Mouse (Mus musculus): Measurements from ENCODE around the gene Rpf1. TPM values are rescaled to one million over a fixed set of nuclear protein-coding genes. Genes with fewer than 3 reads are reported as not detected.
A peak's percentile ranks its signal among the peaks of the same experiment; 100 is the strongest.

Gene Rpf1
- 53.3 and 59.5 TPM in 2 replicates for polyA plus RNA-seq (2015; fragmentation: Nextera tagmentation; extraction: Ambion mirVana)

DNA sequence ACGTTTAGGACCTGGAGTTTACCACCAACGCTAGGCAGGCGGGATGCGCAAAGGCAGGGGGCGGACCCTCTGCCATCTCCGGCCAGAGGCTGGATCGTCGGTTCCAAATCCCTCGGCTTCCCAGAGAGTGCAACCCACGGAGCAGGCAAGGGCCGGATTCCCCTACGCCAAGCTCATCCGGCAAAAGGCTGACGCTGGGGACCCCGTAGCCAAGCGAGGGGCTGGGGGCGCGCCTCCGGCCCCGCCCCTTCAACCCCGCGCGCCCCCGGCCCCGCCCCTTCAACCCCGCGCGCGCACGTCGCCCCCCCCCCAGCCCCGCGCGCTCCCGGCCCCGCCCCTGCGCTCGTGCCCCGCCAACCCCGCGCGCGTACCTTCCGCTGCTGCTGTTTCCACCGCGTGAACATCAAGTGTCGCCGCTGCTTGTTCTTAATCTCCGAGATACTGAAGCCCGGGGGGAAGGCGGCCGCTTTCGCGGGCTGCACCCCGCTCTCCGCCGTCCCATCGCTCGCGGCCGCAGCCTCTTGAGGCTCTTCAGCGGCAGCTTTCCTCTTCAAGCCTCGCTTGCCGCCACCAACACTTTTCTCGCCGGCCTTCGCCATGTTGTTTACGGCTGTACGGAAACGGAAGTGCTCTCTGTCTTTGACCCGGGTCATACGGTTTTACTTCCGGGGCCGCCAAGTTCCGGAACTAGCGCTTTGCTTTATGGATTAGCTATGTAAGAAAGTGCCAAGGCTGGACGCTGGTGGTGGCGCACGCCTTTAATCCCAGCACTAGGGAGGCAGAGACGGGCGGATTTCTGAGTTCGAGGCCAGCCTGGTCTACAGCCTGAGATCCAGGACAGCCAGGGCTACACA is at the start of gene Rpf1:
TSS of gene Rpf1 (minus strand) at position 632 of the 854 bp plus-strand sequence.
- Histone ChIP-seq H3K36me3 (peaks cover 17% of the 10 kb centered on the region), H3K9ac (peak within 1 kb of the TSS; percentile 87), H3K27ac (peak within 1 kb of the TSS; percentile 99), H3K4me2 (peak within 1 kb of the TSS; percentile 71), H3K27me3 (no peaks in the 10 kb centered on the region), H3K4me3 (peak within 1 kb of the TSS; percentile 81), H3K9me3 (no peaks in the 10 kb centered on the region), H3K4me1 (peaks cover 7% of the 10 kb centered on the region; the same call in 1 of the 2 replicates)
- WGBS: under 1% methylated on average over 59 of the region's 82 CpGs
- ATAC-seq (ENCODE audit: insufficient number of reproducible peaks, insufficient read depth, low FRiP score, low TSS enrichment, low read depth): peak; percentile 89

DNA sequence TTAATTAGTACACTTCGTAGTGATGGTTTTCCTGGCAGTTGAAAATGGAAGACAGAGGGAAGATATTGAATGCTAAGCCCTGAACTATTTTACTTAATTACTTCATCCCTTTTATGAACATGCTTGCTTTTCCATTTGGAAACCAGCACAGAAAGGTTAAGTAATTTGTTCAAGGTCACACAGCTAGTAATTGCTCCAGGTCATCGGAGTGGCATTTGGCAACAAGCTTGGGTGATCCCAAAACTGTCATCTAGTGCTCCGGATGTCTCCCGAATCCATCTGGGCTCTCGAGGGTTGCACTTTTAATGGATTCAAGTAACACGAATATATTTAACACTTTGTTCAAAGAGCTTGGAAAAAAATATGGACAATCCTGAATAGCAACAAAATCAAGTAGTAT is 49.7 kb upstream of the Rpf1 start:
- Histone ChIP-seq H3K9ac (no peak overlapping the region), H3K4me1 (no peaks in the 10 kb centered on the region), H3K4me2 (no peak overlapping the region), H3K27me3 (no peaks in the 10 kb centered on the region), H3K9me3 (no peaks in the 10 kb centered on the region), H3K27ac (no peak overlapping the region), H3K4me3 (no peak overlapping the region), H3K36me3 (no peaks in the 10 kb centered on the region)
- ATAC-seq (ENCODE audit: insufficient number of reproducible peaks, insufficient read depth, low FRiP score, low TSS enrichment, low read depth): no peak
- 85% methylated on average over 6 of the region's 6 CpGs for WGBS

DNA sequence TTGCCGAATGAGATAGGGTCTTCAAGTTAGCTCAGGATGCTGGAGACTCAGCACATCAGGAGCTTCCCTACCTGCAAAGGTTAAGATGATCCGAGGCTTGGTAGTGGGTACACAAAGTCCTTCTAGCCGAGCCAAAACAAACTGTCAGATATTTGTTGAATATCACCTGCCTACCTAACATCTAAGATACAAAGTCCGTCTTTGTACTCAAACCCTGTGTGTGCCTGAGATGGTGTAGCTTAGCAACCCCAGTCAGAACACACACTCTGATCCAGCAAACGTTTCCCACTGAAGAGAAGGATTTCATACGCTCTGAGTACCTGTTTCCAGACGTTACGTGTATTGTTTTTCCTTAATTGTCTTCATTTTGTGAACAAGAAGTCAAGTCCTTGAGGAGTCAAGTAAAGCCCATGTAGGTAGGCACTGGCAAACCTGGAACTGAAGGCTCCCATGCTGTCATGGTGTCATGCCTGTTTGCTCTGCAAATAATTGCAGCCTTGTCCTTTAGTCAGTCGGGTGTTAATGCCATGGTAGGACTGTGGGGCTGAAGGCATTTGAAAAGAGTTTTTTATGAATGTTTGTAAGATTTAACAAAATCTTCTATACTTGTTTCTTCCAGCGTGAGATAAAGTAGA is 49.0 kb upstream of the Rpf1 start, which contains the start of gene Uox:
TSS of gene Uox (plus strand) at position 279 of the 635 bp plus-strand sequence.
- Histone ChIP-seq H3K9ac (no peak within 1 kb of the TSS), H3K27ac (no peak within 1 kb of the TSS), H3K4me2 (no peak within 1 kb of the TSS), H3K9me3 (no peaks in the 10 kb centered on the region), H3K27me3 (no peaks in the 10 kb centered on the region), H3K36me3 (no peaks in the 10 kb centered on the region), H3K4me3 (no peak within 1 kb of the TSS), H3K4me1 (no peaks in the 10 kb centered on the region)
- ATAC-seq (ENCODE audit: insufficient number of reproducible peaks, insufficient read depth, low FRiP score, low TSS enrichment, low read depth): no peak
- WGBS: 83% methylated on average over 10 of the region's 10 CpGs

DNA sequence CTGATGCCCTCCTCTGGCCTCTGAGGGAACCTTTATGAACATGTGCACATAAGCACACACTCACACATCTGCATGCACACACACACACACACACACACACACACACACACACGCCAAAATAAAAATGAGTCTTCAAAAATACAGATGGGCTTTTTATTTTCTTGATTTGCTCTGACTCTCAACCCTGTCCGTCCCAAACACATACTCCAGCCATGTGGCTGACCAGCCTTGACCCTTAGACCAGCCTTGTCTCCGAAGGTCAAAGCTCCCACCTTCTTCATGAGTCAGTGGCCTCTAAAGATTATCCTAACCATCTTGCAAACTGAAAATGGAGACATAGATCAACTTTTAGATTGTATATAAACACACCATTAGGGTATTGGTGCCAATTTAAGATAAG is 48.4 kb upstream of the Rpf1 start:
- Histone ChIP-seq H3K4me1 (0 out of 2 replicates have a peak, but pooled peaks cover under 1% of the 10 kb centered on the region), H3K27me3 (no peaks in the 10 kb centered on the region), H3K36me3 (no peaks in the 10 kb centered on the region), H3K9me3 (no peaks in the 10 kb centered on the region), H3K4me2 (no peak overlapping the region), H3K27ac (no peak overlapping the region), H3K9ac (no peak overlapping the region), H3K4me3 (no peak overlapping the region)
- ATAC-seq (ENCODE audit: insufficient number of reproducible peaks, insufficient read depth, low FRiP score, low TSS enrichment, low read depth): no peak
- 87% methylated on average over 3 of the region's 3 CpGs for WGBS

DNA sequence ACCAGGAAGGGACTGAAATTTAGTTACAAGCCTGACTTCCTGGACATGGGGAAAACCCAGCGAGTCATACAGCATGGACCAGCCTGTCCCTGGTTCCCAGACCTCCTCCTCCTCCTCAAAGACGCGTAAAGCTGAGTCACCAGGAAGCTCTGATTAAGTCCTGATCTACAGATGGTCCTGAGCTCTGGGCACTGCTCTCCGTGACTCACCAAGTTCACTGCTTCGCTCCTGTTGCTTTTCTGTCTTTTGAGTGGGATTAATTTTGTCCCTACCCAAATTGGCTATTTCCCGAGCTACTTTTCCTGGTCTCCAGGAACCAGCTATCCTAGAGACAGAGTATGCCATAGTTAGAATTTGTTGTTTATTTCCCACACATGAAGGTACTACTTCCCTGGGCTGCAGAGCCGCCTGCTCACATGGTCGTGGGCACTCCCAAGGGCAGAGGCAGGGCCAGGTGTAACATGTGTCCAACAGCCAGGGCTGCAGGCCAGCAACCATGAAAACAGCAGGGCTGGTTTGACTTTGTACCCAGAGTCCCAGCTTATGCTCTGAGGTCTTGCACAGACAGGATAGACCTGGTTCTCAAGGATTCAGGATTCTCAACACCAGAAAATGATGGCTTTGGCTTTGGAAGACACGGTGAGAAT is 46.8 kb upstream of the Rpf1 start:
- H3K4me1 ChIP-seq: 0 out of 2 replicates have a peak, but pooled peaks cover 3% of the 10 kb centered on the region
- ATAC-seq (ENCODE audit: insufficient number of reproducible peaks, insufficient read depth, low FRiP score, low TSS enrichment, low read depth): no peak
- H3K4me2 ChIP-seq: no peak overlapping the region
- no peak overlapping the region for H3K4me3 ChIP-seq
- H3K27ac ChIP-seq: no peak overlapping the region
- WGBS: 62% methylated on average over 9 of the region's 9 CpGs
- H3K9me3 ChIP-seq: no peaks in the 10 kb centered on the region
- no peaks in the 10 kb centered on the region for H3K36me3 ChIP-seq
- no peaks in the 10 kb centered on the region for H3K27me3 ChIP-seq
- H3K9ac ChIP-seq: no peak overlapping the region

DNA sequence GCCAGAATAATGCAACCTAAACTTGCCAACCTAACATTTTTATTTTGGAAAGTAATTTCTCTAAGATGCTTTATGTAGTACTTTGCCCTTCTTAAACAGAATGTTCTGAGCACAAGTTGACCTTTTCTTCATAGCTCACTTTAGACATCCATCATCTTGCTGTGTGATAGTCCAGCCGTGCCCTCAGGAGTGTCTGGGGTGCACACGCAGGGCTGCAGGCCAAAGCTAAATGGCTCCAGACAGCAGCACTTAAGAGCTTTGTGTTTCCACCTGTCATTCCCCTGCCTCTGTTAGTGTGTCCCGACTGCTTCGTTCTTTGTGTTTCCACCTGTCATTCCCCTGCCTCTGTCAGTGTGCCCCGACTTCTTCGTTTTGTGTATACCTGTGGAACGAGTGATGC is 46.1 kb upstream of the Rpf1 start:
- Histone ChIP-seq H3K9me3 (no peaks in the 10 kb centered on the region), H3K4me3 (no peak overlapping the region), H3K27me3 (no peaks in the 10 kb centered on the region), H3K4me2 (no peak overlapping the region), H3K4me1 (0 out of 2 replicates have a peak, but pooled peaks cover 3% of the 10 kb centered on the region), H3K9ac (no peak overlapping the region), H3K27ac (no peak overlapping the region), H3K36me3 (no peaks in the 10 kb centered on the region)
- WGBS: 65% methylated on average over 7 of the region's 7 CpGs
- ATAC-seq (ENCODE audit: insufficient number of reproducible peaks, insufficient read depth, low FRiP score, low TSS enrichment, low read depth): no peak

DNA sequence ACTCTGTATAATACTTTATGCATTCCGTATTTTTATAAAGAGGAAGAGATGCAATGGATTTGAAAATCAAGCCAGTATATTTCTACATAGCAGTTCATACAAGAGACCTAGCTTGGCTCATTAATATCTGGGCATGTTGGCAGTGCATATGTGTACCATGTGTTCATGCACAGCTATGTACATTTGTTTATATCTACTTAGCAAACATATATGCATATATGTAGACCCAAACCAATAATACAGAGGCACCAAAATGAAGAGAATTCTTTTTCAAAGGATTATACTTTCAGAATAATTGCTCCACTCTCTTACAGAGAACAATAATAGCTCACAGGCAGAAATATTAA is 43.8 kb upstream of the Rpf1 start:
- 86% methylated on average over 1 of the region's 1 CpGs for WGBS
- H3K9ac ChIP-seq: no peak overlapping the region
- H3K4me1 ChIP-seq: 0 out of 2 replicates have a peak, but pooled peaks cover 3% of the 10 kb centered on the region
- no peak overlapping the region for H3K4me2 ChIP-seq
- no peak overlapping the region for H3K4me3 ChIP-seq
- no peaks in the 10 kb centered on the region for H3K9me3 ChIP-seq
- H3K27ac ChIP-seq: no peak overlapping the region
- ATAC-seq (ENCODE audit: insufficient number of reproducible peaks, insufficient read depth, low FRiP score, low TSS enrichment, low read depth): no peak
- no peaks in the 10 kb centered on the region for H3K36me3 ChIP-seq
- no peaks in the 10 kb centered on the region for H3K27me3 ChIP-seq

DNA sequence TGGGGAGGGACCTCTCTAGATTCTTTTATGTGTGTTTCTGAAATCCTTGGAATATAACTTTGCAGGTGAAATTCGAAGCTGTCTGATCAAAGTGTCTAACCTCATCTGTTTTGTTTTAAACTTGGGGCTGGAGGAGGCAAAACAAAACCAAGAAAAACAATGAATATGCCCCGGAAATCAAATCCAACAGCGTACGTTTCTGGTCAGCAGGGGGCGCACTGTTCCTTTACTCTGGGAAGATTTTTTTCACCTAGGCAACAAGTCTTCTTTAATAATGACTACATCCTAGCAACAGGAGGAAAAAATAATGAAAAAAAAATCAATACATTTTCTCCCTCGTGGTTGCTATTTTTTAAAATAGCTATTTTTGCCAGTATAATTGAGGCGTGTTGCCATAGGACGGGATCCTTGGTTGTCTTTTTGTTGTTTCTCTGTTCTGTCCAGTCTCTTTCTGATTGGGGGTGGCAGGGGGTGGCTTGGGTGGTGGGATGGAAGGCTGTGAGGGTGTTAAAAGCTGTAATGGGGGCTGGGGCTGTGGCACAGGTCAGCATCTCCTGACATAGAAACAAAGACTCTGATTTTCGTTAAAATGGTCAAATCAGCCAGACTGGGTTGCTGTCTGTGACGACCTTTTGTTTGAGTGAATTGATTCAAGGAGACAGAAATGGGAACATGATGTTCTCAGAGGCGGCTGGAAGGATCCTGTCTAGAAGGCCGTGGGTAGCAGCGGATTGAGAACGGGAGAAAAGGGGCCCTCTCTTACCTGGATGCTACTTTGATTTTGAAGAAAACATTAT is 43.2 kb upstream of the Rpf1 start:
- no peak overlapping the region for H3K27ac ChIP-seq
- 19% methylated on average over 14 of the region's 14 CpGs for WGBS
- H3K4me3 ChIP-seq: no peak overlapping the region
- no peak for ATAC-seq (ENCODE audit: insufficient number of reproducible peaks, insufficient read depth, low FRiP score, low TSS enrichment, low read depth)
- no peak overlapping the region for H3K9ac ChIP-seq
- 0 out of 2 replicates have a peak, but pooled peaks cover 3% of the 10 kb centered on the region for H3K4me1 ChIP-seq
- peak overlapping the region; percentile 24; the same call in 1 of the 2 replicates for H3K4me2 ChIP-seq
- no peaks in the 10 kb centered on the region for H3K36me3 ChIP-seq
- no peaks in the 10 kb centered on the region for H3K27me3 ChIP-seq
- H3K9me3 ChIP-seq: no peaks in the 10 kb centered on the region

DNA sequence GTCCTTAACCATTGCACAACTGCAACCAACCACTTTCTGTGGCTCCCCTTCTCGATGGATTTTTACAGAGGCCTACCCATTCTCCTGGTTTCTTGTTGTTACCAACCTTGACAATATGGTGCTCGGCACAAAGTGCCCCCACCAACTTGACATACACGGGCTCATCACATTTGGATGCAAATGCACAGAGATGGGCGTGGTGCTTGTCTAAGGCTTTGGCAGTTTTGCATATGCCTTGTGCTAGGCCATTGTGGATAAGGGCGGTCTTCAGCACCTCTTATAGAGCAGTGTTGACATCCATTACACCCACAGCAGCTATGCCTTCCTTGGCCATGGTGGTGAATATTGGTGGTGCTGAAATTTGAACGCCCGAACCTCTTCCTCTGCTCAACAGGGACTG is 41.7 kb upstream of the Rpf1 start:
- ATAC-seq (ENCODE audit: insufficient number of reproducible peaks, insufficient read depth, low FRiP score, low TSS enrichment, low read depth): no peak
- no peaks in the 10 kb centered on the region for H3K27me3 ChIP-seq
- H3K4me1 ChIP-seq: 0 out of 2 replicates have a peak, but pooled peaks cover 3% of the 10 kb centered on the region
- H3K4me3 ChIP-seq: no peak overlapping the region
- H3K36me3 ChIP-seq: no peaks in the 10 kb centered on the region
- no peak overlapping the region for H3K4me2 ChIP-seq
- no peaks in the 10 kb centered on the region for H3K9me3 ChIP-seq
- no peak overlapping the region for H3K9ac ChIP-seq
- H3K27ac ChIP-seq: no peak overlapping the region
- WGBS: 88% methylated on average over 7 of the region's 7 CpGs

DNA sequence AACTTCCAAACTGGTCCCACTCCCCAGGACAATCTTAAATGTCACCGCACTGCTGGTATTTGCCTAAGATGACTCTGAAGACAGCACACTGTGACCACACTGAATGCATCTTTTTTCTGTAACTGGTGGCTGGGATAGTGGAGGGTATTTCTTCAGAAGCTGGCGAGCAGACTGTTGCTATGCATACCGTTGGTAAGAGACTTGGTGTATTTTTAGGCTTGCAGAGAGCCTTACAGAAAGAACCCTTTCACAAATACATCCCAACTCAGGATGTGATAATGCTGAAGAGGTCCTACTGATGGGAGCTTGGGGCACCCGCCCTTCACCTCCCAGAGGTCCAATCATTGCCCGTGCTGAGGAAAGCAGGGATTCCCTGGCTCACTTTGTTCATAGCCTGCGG is 36.3 kb upstream of the Rpf1 start:
- 77% methylated on average over 6 of the region's 6 CpGs for WGBS
- Histone ChIP-seq H3K27ac (no peak overlapping the region), H3K9ac (no peak overlapping the region), H3K4me1 (no peaks in the 10 kb centered on the region), H3K4me3 (no peak overlapping the region), H3K9me3 (no peaks in the 10 kb centered on the region), H3K27me3 (no peaks in the 10 kb centered on the region), H3K36me3 (no peaks in the 10 kb centered on the region), H3K4me2 (no peak overlapping the region)
- ATAC-seq (ENCODE audit: insufficient number of reproducible peaks, insufficient read depth, low FRiP score, low TSS enrichment, low read depth): no peak

DNA sequence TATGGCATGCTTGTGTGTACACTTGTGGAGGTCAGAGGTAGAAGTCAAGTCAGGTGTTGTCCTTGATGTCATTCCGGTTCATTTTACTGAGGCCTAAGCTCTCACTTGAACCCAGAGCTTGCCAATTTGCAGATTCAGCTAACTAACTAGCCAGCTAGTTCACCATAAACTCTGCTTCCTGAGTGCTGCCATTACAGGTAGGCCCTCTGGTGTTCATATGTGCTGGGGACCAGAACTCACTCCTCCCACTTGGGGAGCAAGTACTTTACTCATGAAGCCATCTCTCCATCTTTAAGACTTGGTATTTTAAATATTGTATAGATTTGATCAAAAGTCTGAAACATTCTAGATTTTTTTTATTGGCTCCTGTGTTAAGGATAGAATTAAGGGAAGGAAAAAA is 35.3 kb upstream of the Rpf1 start:
- no peak overlapping the region for H3K27ac ChIP-seq
- no peaks in the 10 kb centered on the region for H3K9me3 ChIP-seq
- no peak for ATAC-seq (ENCODE audit: insufficient number of reproducible peaks, insufficient read depth, low FRiP score, low TSS enrichment, low read depth)
- H3K4me3 ChIP-seq: no peak overlapping the region
- H3K27me3 ChIP-seq: no peaks in the 10 kb centered on the region
- no peak overlapping the region for H3K4me2 ChIP-seq
- H3K9ac ChIP-seq: no peak overlapping the region
- H3K4me1 ChIP-seq: no peaks in the 10 kb centered on the region
- 81% methylated on average over 1 of the region's 1 CpGs for WGBS
- no peaks in the 10 kb centered on the region for H3K36me3 ChIP-seq

Data from embryonic facial prominence, embryonic 13.5 days (tissue).